Mouse (Mus musculus): Measurements from ENCODE around the gene Slc17a9.

GRCm38 (mm10) chr2:180745248-180745927 lies 20.3 kb downstream of the Slc17a9 start:
- TF ChIP-seq CTCF (IDR thresholded peaks at IDR 0.05; ENCODE audit: control insufficient read depth, insufficient read depth, insufficient read length) (peak; percentile 97), USF1 (IDR thresholded peaks at IDR 0.05; ENCODE audit: low read depth) (no peak), MYOD1 (IDR thresholded peaks at IDR 0.05; ENCODE audit: control insufficient read depth, insufficient read length, low read depth) (no peak), CEBPB (IDR thresholded peaks at IDR 0.05; ENCODE audit: low read depth) (no peak), MAX (IDR thresholded peaks at IDR 0.05) (peak; percentile 66)

All from C2C12 (cell line).